13 mouse cellular contexts compared by ENCODE assay signal in the genomic region with DNA sequence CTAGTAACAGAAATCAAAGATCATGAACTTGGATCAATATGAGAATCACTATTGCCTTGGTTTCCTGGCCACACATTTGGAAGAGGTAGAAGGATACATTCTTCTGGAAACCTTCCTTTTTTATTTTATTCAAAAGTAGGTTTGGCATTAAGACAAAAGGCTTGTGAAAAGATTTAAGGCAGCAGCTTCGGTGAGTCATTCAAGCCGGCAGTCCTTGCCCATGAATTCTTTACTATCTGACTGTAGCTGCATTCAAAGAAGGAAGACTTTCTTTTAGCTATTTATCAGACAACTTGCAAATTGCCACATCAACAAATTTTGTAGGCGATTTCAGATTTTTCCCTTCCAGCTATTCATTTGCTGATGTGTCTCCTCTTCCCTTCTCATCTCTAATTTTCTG.
DNase-seq lines count a peak whose midpoint lies in the region.
"Had no signal": no experiment of that assay in that cellular context is flagged by ENCODE, and none has a peak within 500 bp of the region (broad histone marks: within the 10 kb centered on the region; RNA-seq: fewer than 3 reads in every experiment).

No protein-coding gene starts in this region.

- peak; percentile 15 to 28 for DNase-seq in frontal cortex, postnatal 36 days (ENCODE audit: low spot score in 2 of 2)
- no peak for DNase-seq in frontal cortex, postnatal 25 days (ENCODE audit: low spot score in 2 of 2)
- peak; percentile 10 to 29 for DNase-seq in right cerebral cortex, adult 2 months (ENCODE audit: low spot score in 2 of 2)
- no peak for DNase-seq in right cerebral cortex, postnatal 14 days
- DNase-seq in fibroblast of lung, adult 2 months (ENCODE audit: low read depth): peak; percentile 11
- DNase-seq in adipocyte (ENCODE audit: low spot score): no peak
- DNase-seq in ovary, postnatal 10 days (ENCODE audit: low spot score): no peak
- DNase-seq: cerebellum, adult 11 months; cerebellum, postnatal 14 days; gastrocnemius, postnatal 36 days; heart, adult 2 months; retina, postnatal 1 day; spleen, adult 18-20 months had no signal

Comparison
In these comparisons a context has a peak if more than half of its experiments do, and no peak if none do; other contexts are left out.
1. DNase-seq: peak in frontal cortex, postnatal 36 days (2 of 2), right cerebral cortex, adult 2 months (2 of 2) and fibroblast of lung, adult 2 months (single experiment); none in frontal cortex, postnatal 25 days (0 of 2), right cerebral cortex, postnatal 14 days (single experiment), adipocyte (single experiment) and ovary, postnatal 10 days (single experiment).